Mouse (Mus musculus) G1E (cell line): ENCODE data around the gene Adora1. TPM values are rescaled to one million over a fixed set of nuclear protein-coding genes. Genes with fewer than 3 reads are reported as not detected.

Source experiments
- ATAC-seq: 2 replicates; pipeline ENCODE4 v1.8.0; 2016; ENCODE audit warnings: mild to moderate bottlenecking; ENCODE audit not compliant: insufficient number of reproducible peaks, poor library complexity, low FRiP score, severe bottlenecking; ENCODE audit errors: extremely low read depth
- DNase-seq: peaks from one replicate; pipeline ENCODE4 v3.0.0; 2012; ENCODE audit warnings: low spot score
- H3K27me3 ChIP-seq: 2 replicates; pipeline ENCODE4 v1.6.1; 2012; ENCODE audit warnings: mild to moderate bottlenecking, low read length, inconsistent platforms; ENCODE audit not compliant: insufficient read depth
- H3K36me3 ChIP-seq: replicated peaks from 2 replicates; pipeline ENCODE3; 2012; ENCODE audit warnings: mild to moderate bottlenecking, inconsistent platforms
- H3K4me1 ChIP-seq: 2 replicates; pipeline ENCODE4 v1.6.1; 2012; ENCODE audit warnings: low read depth, low read length, inconsistent platforms, mixed read lengths; ENCODE audit not compliant: insufficient read depth
- H3K4me3 ChIP-seq: 2 replicates; pipeline ENCODE4 v1.5.1; 2012; ENCODE audit warnings: low read depth, mild to moderate bottlenecking, inconsistent platforms, low read length, moderate library complexity, mixed read lengths
- H3K9me3 ChIP-seq: replicated peaks from 2 replicates; pipeline ENCODE4 v1.6.1; 2012; ENCODE audit warnings: inconsistent platforms
- CTCF ChIP-seq: IDR thresholded peaks from 2 replicates; pipeline ENCODE4 v1.5.1; 2012; ENCODE audit warnings: low read depth, low read length, inconsistent platforms, mixed read lengths
- GATA1 ChIP-seq: IDR thresholded peaks from 2 replicates; pipeline ENCODE4 v1.6.1; 2012; ENCODE audit warnings: borderline replicate concordance, low read length, inconsistent platforms, mixed read lengths
- GATA2 ChIP-seq: IDR thresholded peaks from 2 replicates; pipeline ENCODE4 v1.6.1; 2012; ENCODE audit warnings: low read depth, low read length, inconsistent platforms, borderline replicate concordance
- POLR2AphosphoS5 ChIP-seq: IDR thresholded peaks from 2 replicates; pipeline ENCODE4 v1.6.1; 2012; ENCODE audit warnings: low read depth, low read length, inconsistent platforms; ENCODE audit not compliant: insufficient replicate concordance
- TAL1 ChIP-seq: conservative IDR thresholded peaks from 2 replicates; pipeline ENCODE4 v1.6.1; 2012; ENCODE audit warnings: low read depth, low read length, inconsistent platforms, mixed read lengths
- polyA plus RNA-seq: library from polyadenylated mRNA; stranded (reverse); fragments of >175 nt; gene quantifications from 2 replicates; pipeline ENCODE4 v1.2.3, GENCODE M21; 2012
- total RNA-seq, 2 experiments: library from RNA; stranded (forward) in 1 of 2; stranded (reverse) in 1 of 2; fragments of 200-1000 nt in 1 of 2; fragments of >200 nt in 1 of 2; fragmentation: Nextera tagmentation in 1 of 2; gene quantifications; 2 replicates each; pipeline ENCODE4 v1.2.3; 2014 to 2017

The Adora1 gene
- total and polyA plus RNA-seq, 3 experiments = 0.16 TPM; not detected in 2

DNA sequence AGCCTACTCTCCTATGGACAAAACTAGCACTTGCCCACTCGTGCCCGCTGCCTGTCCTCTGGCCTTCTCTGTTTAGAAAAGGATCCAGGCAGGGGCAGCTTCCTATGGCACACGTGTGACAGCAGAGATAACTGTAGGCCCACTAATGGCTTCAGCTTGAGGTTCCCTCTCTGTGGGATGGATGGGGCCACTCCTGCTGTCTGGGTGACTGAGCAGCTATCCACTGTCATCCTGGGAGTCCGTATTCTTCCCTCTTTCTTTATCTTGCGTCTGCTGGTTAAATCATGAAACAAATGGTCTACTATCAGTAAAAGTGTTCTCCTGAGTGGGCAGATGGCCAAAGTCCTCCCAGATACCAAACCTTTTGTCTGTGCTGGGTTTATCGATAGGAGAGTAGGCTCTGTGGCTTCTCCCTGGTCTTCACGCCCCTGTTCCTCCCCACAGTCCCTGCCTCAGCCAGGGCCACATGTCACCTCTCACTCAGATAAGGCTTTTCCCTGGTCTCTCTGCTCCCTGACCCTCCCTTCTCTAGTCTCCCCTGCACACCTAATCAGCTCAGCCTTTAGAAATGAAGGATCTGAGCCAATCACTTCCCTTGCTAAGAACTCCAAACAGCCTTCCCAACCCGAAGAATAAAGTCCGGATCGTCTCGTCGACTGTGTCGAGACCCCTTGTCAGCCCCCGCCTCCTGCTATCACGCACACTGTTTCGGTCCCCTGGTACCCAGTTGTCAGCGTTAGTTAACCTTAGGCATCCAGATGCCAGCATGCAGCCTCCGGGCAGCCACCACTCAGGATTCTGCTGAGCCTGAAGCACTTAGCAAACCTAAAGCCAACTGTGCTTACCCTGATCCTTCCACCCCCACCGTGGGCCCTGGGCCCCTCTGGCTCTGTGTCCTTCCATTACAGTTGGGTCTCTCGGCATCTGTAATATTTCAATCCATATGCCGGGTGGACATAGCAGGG lies 82.3 kb downstream of the Adora1 start:
- 0 out of 2 replicates have a peak, but pooled peaks cover 2% of the 10 kb centered on the region for H3K9me3 ChIP-seq
- peaks cover 22% of the 10 kb centered on the region for H3K27me3 ChIP-seq
- TF ChIP-seq GATA1 = no peak
- TF ChIP-seq GATA2 = no peak
- TF ChIP-seq TAL1 = peak; percentile 72
- no peak for TF ChIP-seq POLR2AphosphoS5
- H3K4me3 ChIP-seq = no peak overlapping the region; the same call in 1 of the 2 replicates
- peak; percentile 40 for DNase-seq
- peak; percentile 78 for ATAC-seq
- peaks cover 47% of the 10 kb centered on the region for H3K4me1 ChIP-seq
- H3K36me3 ChIP-seq = no peaks in the 10 kb centered on the region

DNA sequence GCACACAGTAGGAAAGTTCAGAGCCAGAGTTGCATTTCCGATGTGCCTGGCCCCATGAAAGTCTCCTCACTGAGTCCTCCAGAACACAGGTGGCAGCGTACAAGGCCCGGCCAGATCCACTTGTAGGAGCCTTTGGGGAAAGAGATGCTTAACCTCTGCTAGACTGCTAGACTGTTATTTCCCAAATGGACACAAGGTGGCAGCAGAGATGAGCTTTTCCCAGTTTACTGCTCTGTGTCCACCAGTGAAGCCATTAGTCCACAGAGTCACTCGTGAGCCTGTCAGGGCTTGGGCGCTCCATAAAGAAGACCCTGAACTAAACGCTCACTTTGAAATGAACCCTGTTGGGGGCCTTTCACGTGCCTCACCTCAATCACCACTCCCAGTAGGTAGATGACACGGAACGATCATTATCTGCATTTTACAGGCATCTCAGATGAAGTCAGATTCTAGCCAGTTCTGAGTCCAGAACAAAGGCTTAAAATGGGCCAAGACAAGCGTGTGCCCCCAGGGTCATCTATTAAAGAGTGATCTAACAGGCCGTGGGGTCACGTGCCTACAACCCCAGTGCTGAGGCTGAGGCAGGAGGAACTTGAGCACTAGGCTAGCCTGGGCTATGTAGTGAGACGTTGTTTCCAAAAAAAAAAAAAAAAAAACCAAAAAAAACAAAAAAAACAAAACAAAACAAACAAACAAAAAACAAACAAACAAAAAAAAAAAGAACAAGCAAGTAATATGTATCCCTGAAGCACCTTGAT lies 83.4 kb downstream of the Adora1 start:
- no peak for ATAC-seq
- peaks cover 47% of the 10 kb centered on the region for H3K4me1 ChIP-seq
- TF ChIP-seq CTCF = peak; percentile 89
- no peak for TF ChIP-seq GATA2

DNA sequence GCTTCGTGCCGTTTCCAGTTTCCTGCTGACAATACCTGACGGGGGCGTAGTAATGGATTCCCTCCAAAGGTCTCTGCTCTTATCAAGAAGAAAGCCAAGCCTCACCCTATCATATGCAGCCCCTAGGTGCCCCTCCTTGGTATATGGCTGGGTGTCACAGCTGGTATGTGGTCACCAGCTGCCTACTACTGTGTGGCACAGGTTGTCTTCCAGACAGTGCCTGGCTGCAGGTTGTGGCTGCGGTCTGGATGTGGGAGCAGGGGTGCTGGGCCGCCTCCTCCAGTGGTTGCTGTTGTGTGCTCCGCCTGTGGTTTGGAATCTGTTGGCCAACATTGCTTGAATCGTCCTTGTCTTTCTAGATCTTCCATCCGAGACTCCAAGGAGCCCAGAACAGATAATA lies 84.5 kb downstream of the Adora1 start:
- ATAC-seq (no peak), DNase-seq (no peak)
- TF ChIP-seq CTCF (no peak), TAL1 (no peak), GATA1 (no peak), POLR2AphosphoS5 (no peak), GATA2 (no peak)
- 0 out of 2 replicates have a peak, but pooled peaks cover 2% of the 10 kb centered on the region for H3K9me3 ChIP-seq
- peaks cover 36% of the 10 kb centered on the region for H3K27me3 ChIP-seq
- no peaks in the 10 kb centered on the region for H3K36me3 ChIP-seq
- H3K4me3 ChIP-seq = no peak overlapping the region
- H3K4me1 ChIP-seq = peaks cover 45% of the 10 kb centered on the region

More for the DNA sequence above, 83.4 kb downstream of the Adora1 start:
- Histone ChIP-seq H3K27me3 (peaks cover 28% of the 10 kb centered on the region), H3K9me3 (0 out of 2 replicates have a peak, but pooled peaks cover 2% of the 10 kb centered on the region), H3K4me3 (no peak overlapping the region), H3K36me3 (no peaks in the 10 kb centered on the region)
- DNase-seq = peak; percentile 74

DNA sequence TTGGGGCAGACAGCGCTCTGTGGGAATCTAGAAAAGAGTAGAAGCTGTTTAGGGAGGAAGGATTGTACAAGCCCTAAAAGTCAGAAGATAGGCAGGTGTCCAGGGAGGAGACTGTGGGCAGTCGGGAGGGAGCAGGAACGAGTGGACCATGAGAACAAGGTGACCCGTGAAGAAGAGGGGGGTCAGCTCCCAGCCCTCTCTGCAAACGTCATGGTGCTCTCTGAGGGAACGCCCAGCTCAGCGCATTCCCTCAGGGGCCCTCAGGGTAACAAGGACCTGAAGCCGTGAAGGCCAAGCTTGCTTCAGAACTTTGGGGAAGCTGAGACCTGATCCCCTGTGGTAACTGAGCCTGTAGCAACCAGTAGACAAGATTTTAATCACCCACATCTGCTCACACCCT lies 85.2 kb downstream of the Adora1 start:
- TF ChIP-seq POLR2AphosphoS5 (no peak), GATA2 (no peak), TAL1 (no peak), GATA1 (no peak), CTCF (no peak)
- ATAC-seq = no peak
- H3K36me3 ChIP-seq = no peaks in the 10 kb centered on the region
- peaks cover 43% of the 10 kb centered on the region for H3K27me3 ChIP-seq
- H3K4me3 ChIP-seq = no peak overlapping the region
- 0 out of 2 replicates have a peak, but pooled peaks cover 2% of the 10 kb centered on the region for H3K9me3 ChIP-seq
- no peak for DNase-seq
- peaks cover 39% of the 10 kb centered on the region for H3K4me1 ChIP-seq

Other genes with a start within 250 kb of the Adora1 start
- gene Fmod, start 198.2 kb downstream of the Adora1 start, total RNA-seq (2014; fragmentation: Nextera tagmentation) = not detected in 2 replicates
- gene Fmod, start 198.2 kb downstream of the Adora1 start, total RNA-seq (2017) = 0.16 TPM in 1 of 2 replicates, not detected in the other
- not detected in 2 replicates for gene Fmod, start 198.2 kb downstream of the Adora1 start, polyA plus RNA-seq
- 14.3 and 25.7 TPM in 2 replicates for gene Btg2, start 156.3 kb downstream of the Adora1 start, total RNA-seq (2014; fragmentation: Nextera tagmentation)
- 12.3 and 13.5 TPM in 2 replicates for gene Btg2, start 156.3 kb downstream of the Adora1 start, total RNA-seq (2017)
- 2.3 and 4.6 TPM in 2 replicates for gene Btg2, start 156.3 kb downstream of the Adora1 start, polyA plus RNA-seq
- not detected in 2 replicates for gene Chit1, start 124.2 kb downstream of the Adora1 start, total RNA-seq (2014; fragmentation: Nextera tagmentation)
- gene Chit1, start 124.2 kb downstream of the Adora1 start, total RNA-seq (2017) = not detected in 2 replicates
- not detected in 2 replicates for gene Chit1, start 124.2 kb downstream of the Adora1 start, polyA plus RNA-seq
- gene Chil1, start 53.3 kb downstream of the Adora1 start, total RNA-seq (2014; fragmentation: Nextera tagmentation) = not detected in 2 replicates
- gene Chil1, start 53.3 kb downstream of the Adora1 start, total RNA-seq (2017) = not detected in 2 replicates
- gene Chil1, start 53.3 kb downstream of the Adora1 start, polyA plus RNA-seq = not detected in 2 replicates
- not detected in 2 replicates for gene Mybph, start 42.0 kb downstream of the Adora1 start, total RNA-seq (2014; fragmentation: Nextera tagmentation)
- 0.05 TPM in 1 of 2 replicates, not detected in the other for gene Mybph, start 42.0 kb downstream of the Adora1 start, total RNA-seq (2017)
- not detected in 2 replicates for gene Mybph, start 42.0 kb downstream of the Adora1 start, polyA plus RNA-seq
- gene Myog, start 54.6 kb upstream of the Adora1 start, total RNA-seq (2014; fragmentation: Nextera tagmentation) = not detected in 2 replicates
- not detected in 2 replicates for gene Myog, start 54.6 kb upstream of the Adora1 start, total RNA-seq (2017)
- not detected in 2 replicates for gene Myog, start 54.6 kb upstream of the Adora1 start, polyA plus RNA-seq
- gene Ppfia4, start 97.5 kb upstream of the Adora1 start, total RNA-seq (2014; fragmentation: Nextera tagmentation) = not detected in 2 replicates
- 0.05 TPM in 1 of 2 replicates, not detected in the other for gene Ppfia4, start 97.5 kb upstream of the Adora1 start, total RNA-seq (2017)
- 0.13 and 0.20 TPM in 2 replicates for gene Ppfia4, start 97.5 kb upstream of the Adora1 start, polyA plus RNA-seq
- 65.9 and 81.3 TPM in 2 replicates for gene Tmem183a, start 126.5 kb upstream of the Adora1 start, total RNA-seq (2014; fragmentation: Nextera tagmentation)
- gene Tmem183a, start 126.5 kb upstream of the Adora1 start, total RNA-seq (2017) = 84.9 and 94.0 TPM in 2 replicates
- 37.8 and 49.1 TPM in 2 replicates for gene Tmem183a, start 126.5 kb upstream of the Adora1 start, polyA plus RNA-seq
- not detected in 2 replicates for gene 4933406M09Rik, start 150.5 kb upstream of the Adora1 start, total RNA-seq (2014; fragmentation: Nextera tagmentation)
- 0.06 and 0.16 TPM in 2 replicates for gene 4933406M09Rik, start 150.5 kb upstream of the Adora1 start, total RNA-seq (2017)
- gene 4933406M09Rik, start 150.5 kb upstream of the Adora1 start, polyA plus RNA-seq = not detected in 2 replicates
- 115 and 119 TPM in 2 replicates for gene Cyb5r1, start 170.1 kb upstream of the Adora1 start, total RNA-seq (2014; fragmentation: Nextera tagmentation)
- 41.6 and 42.1 TPM in 2 replicates for gene Cyb5r1, start 170.1 kb upstream of the Adora1 start, total RNA-seq (2017)
- gene Cyb5r1, start 170.1 kb upstream of the Adora1 start, polyA plus RNA-seq = 48.1 and 59.5 TPM in 2 replicates
- 154 and 168 TPM in 2 replicates for gene Adipor1, start 179.9 kb upstream of the Adora1 start, total RNA-seq (2014; fragmentation: Nextera tagmentation)
- 82.0 and 88.8 TPM in 2 replicates for gene Adipor1, start 179.9 kb upstream of the Adora1 start, total RNA-seq (2017)
- gene Adipor1, start 179.9 kb upstream of the Adora1 start, polyA plus RNA-seq = 97.2 and 129 TPM in 2 replicates
- gene Klhl12, start 220.1 kb upstream of the Adora1 start, total RNA-seq (2014; fragmentation: Nextera tagmentation) = 26.2 and 42.8 TPM in 2 replicates
- gene Klhl12, start 220.1 kb upstream of the Adora1 start, total RNA-seq (2017) = 36.9 and 39.0 TPM in 2 replicates
- gene Klhl12, start 220.1 kb upstream of the Adora1 start, polyA plus RNA-seq = 4.8 and 5.1 TPM in 2 replicates